Mouse (Mus musculus) CH12.LX (cell line): ENCODE data around the gene March1. TPM values are rescaled to one million over a fixed set of nuclear protein-coding genes. Genes with fewer than 3 reads are reported as not detected.

Experiments used
- DNase-seq: peaks from one replicate; pipeline ENCODE4 v3.0.0-alpha.2; 2013; ENCODE audit errors: extremely low read depth
- H3K27ac ChIP-seq: 2 replicates; pipeline ENCODE4 v1.5.1; 2012; ENCODE audit warnings: low read depth, mild to moderate bottlenecking, control low read depth, moderate library complexity; ENCODE audit not compliant: insufficient read depth
- H3K27me3 ChIP-seq: replicated peaks from 2 replicates; pipeline ENCODE3; 2012; ENCODE audit warnings: inconsistent platforms
- H3K36me3 ChIP-seq, 2 experiments: replicated peaks in 1 of 2; 2 replicates each; pipeline versions ENCODE3 to v1.6.1; 2012; ENCODE audit warnings: inconsistent platforms in 1 of 2, low read length in 1 of 2, mild to moderate bottlenecking in 1 of 2, mixed read lengths in 1 of 2, moderate library complexity in 1 of 2; ENCODE audit not compliant: control insufficient read depth in 1 of 2, insufficient read depth in 1 of 2
- H3K4me1 ChIP-seq, 2 experiments: 2 replicates each; pipeline ENCODE4 v1.6.1; 2012; ENCODE audit warnings: inconsistent platforms in 1 of 2, moderate library complexity in 1 of 2; ENCODE audit not compliant: insufficient read depth in 2 of 2, control insufficient read depth in 1 of 2
- H3K4me2 ChIP-seq: 2 replicates; pipeline ENCODE4 v1.6.1; 2012; ENCODE audit warnings: low read depth, mild to moderate bottlenecking, control low read depth; ENCODE audit not compliant: poor library complexity, insufficient read depth, severe bottlenecking
- H3K4me3 ChIP-seq, 3 experiments: fragments of 150-350 bp in 1 of 3; sonication (generic) in 1 of 3; replicated peaks in 1 of 3; 2 replicates each; pipeline versions ENCODE3 to v1.5.1; 2011 to 2012; ENCODE audit warnings: low read depth in 2 of 3, low read length in 2 of 3, mild to moderate bottlenecking in 2 of 3, moderate library complexity in 2 of 3, control low read depth in 1 of 3, improper control_type of control experiment in 1 of 3, inconsistent platforms in 1 of 3, mixed read lengths in 1 of 3; ENCODE audit not compliant: poor library complexity in 1 of 3
- H3K79me2 ChIP-seq: replicated peaks from 2 replicates; pipeline ENCODE4 v1.6.1; 2012; ENCODE audit warnings: mild to moderate bottlenecking, moderate library complexity; ENCODE audit not compliant: control insufficient read depth, poor library complexity, insufficient read depth, severe bottlenecking; ENCODE audit errors: extremely low read depth
- H3K9ac ChIP-seq: 2 replicates; pipeline ENCODE4 v1.6.1; 2012; ENCODE audit warnings: low read depth, mild to moderate bottlenecking, control low read depth, moderate library complexity; ENCODE audit not compliant: insufficient read depth
- H3K9me3 ChIP-seq: replicated peaks from 2 replicates; pipeline ENCODE3; 2012; ENCODE audit warnings: low read length, inconsistent platforms, mixed read lengths
- BHLHE40 ChIP-seq: IDR thresholded peaks from 2 replicates; pipeline ENCODE4 v1.6.1; 2011; ENCODE audit warnings: mild to moderate bottlenecking, low read depth, low read length, improper control_type of control experiment
- CHD1 ChIP-seq: IDR thresholded peaks from 2 replicates; pipeline ENCODE4 v1.6.1; 2012; ENCODE audit warnings: low read depth, low read length, improper control_type of control experiment, inconsistent platforms
- CTCF ChIP-seq, 2 experiments: IDR thresholded peaks in 1 of 2; conservative IDR thresholded peaks in 1 of 2; 2 replicates each; pipeline ENCODE4 v1.5.1; 2011 to 2012; ENCODE audit warnings: low read depth in 2 of 2, low read length in 2 of 2, improper control_type of control experiment in 1 of 2, inconsistent platforms in 1 of 2, mild to moderate bottlenecking in 1 of 2, moderate library complexity in 1 of 2
- EP300 ChIP-seq: IDR thresholded peaks from 2 replicates; pipeline ENCODE4 v1.6.1; 2011; ENCODE audit warnings: low read length, improper control_type of control experiment
- ETS1 ChIP-seq: conservative IDR thresholded peaks from 2 replicates; pipeline ENCODE4 v1.6.1; 2012; ENCODE audit warnings: low read depth, mild to moderate bottlenecking, inconsistent platforms, low read length, improper control_type of control experiment, moderate library complexity
- GABPA ChIP-seq: IDR thresholded peaks from 2 replicates; pipeline ENCODE4 v1.6.1; 2012; ENCODE audit warnings: low read depth, low read length, improper control_type of control experiment, inconsistent platforms; ENCODE audit not compliant: insufficient replicate concordance
- HCFC1 ChIP-seq: IDR thresholded peaks from 2 replicates; pipeline ENCODE4 v1.6.1; 2012; ENCODE audit warnings: low read depth, mild to moderate bottlenecking, inconsistent platforms, low read length, improper control_type of control experiment
- IRF4 ChIP-seq: IDR thresholded peaks from 2 replicates; pipeline ENCODE4 v1.6.1; 2014; ENCODE audit warnings: low read depth, mild to moderate bottlenecking, inconsistent platforms, low read length, improper control_type of control experiment
- JUND ChIP-seq: conservative IDR thresholded peaks from 2 replicates; pipeline ENCODE4 v1.6.1; 2011; ENCODE audit warnings: low read depth, low read length, improper control_type of control experiment
- KAT2A ChIP-seq: IDR thresholded peaks from 2 replicates; pipeline ENCODE4 v1.6.1; 2012; ENCODE audit warnings: low read length, improper control_type of control experiment, inconsistent platforms; ENCODE audit not compliant: insufficient replicate concordance
- MAFK ChIP-seq: IDR thresholded peaks from 2 replicates; pipeline ENCODE4 v1.6.1; 2011; ENCODE audit warnings: low read length, improper control_type of control experiment; ENCODE audit not compliant: insufficient replicate concordance
- MAZ ChIP-seq: IDR thresholded peaks from 2 replicates; pipeline ENCODE4 v1.6.1; 2012; ENCODE audit warnings: low read depth, mild to moderate bottlenecking, inconsistent platforms, low read length, improper control_type of control experiment, moderate library complexity
- MEF2A ChIP-seq: IDR thresholded peaks from 2 replicates; pipeline ENCODE4 v1.6.1; 2014; ENCODE audit warnings: low read depth, mild to moderate bottlenecking, inconsistent platforms, low read length, improper control_type of control experiment, borderline replicate concordance
- MYC ChIP-seq: IDR thresholded peaks from 2 replicates; pipeline ENCODE4 v1.6.1; 2011; ENCODE audit warnings: low read depth, mild to moderate bottlenecking, improper control_type of control experiment, low read length
- NELFE ChIP-seq: IDR thresholded peaks from 2 replicates; pipeline ENCODE4 v1.6.1; 2011; ENCODE audit warnings: low read depth, low read length, improper control_type of control experiment
- PAX5 ChIP-seq: IDR thresholded peaks from 2 replicates; pipeline ENCODE4 v1.6.1; 2012; ENCODE audit warnings: low read length, inconsistent platforms, mixed read lengths
- POLR2A ChIP-seq: IDR thresholded peaks from 2 replicates; pipeline ENCODE4 v1.6.1; 2011; ENCODE audit warnings: low read depth, mild to moderate bottlenecking, improper control_type of control experiment, low read length
- RAD21 ChIP-seq: IDR thresholded peaks from 2 replicates; pipeline ENCODE4 v1.6.1; 2011; ENCODE audit warnings: low read depth, mild to moderate bottlenecking, low read length, improper control_type of control experiment, moderate library complexity
- TCF12 ChIP-seq: IDR thresholded peaks from 2 replicates; pipeline ENCODE4 v1.6.1; 2014; ENCODE audit warnings: low read depth, mild to moderate bottlenecking, inconsistent platforms, low read length, improper control_type of control experiment
- ZMIZ1 ChIP-seq: IDR thresholded peaks from 2 replicates; pipeline ENCODE4 v1.6.1; 2012; ENCODE audit warnings: low read depth, mild to moderate bottlenecking, inconsistent platforms, low read length, improper control_type of control experiment
- dilution Hi-C: fragments of 300-500 bp; cut with MboI; formaldehyde crosslinking; loops from 2 replicates; pipeline ENCODE4 v1.14.3; 2020; ENCODE audit warnings: low sequenced_read_pairs; ENCODE audit not compliant: extremely low pct_unique_long_range_greater_than_20kb, extremely low pct_ligation_motif_present
- in situ Hi-C: fragments of 300-500 bp; cut with MboI; formaldehyde crosslinking; loops from 3 replicates; pipeline ENCODE4 v1.14.3; 2019; ENCODE audit warnings: low sequenced_read_pairs, low pct_ligation_motif_present, low pct_unique_long_range_greater_than_20kb, mixed read lengths
- polyA plus RNA-seq: library from polyadenylated mRNA; unstranded; fragments of >175 nt; gene quantifications from 2 replicates; pipeline ENCODE4 v1.2.1, GENCODE M21; 2012; ENCODE audit warnings: low read depth; ENCODE audit not compliant: insufficient read length
- total RNA-seq, 2 experiments: library from RNA; depleted of rRNA; stranded (reverse); fragments of 300-350 nt in 1 of 2; fragments of >200 nt in 1 of 2; gene quantifications; 2 replicates each; pipeline ENCODE4 v1.2.3; 2012 to 2014

Gene March1
- total and polyA plus RNA-seq, 3 experiments = 0.16 to 0.21 TPM; not detected in 1

GRCm38 (mm10) chr8:66033651-66034050 is 416.0 kb downstream of the March1 start:
- Histone ChIP-seq H3K4me2 (no peak overlapping the region), H3K9me3 (no peaks in the 10 kb centered on the region), H3K4me1 (no peaks in the 10 kb centered on the region), H3K27me3 (no peaks in the 10 kb centered on the region), H3K9ac (no peak overlapping the region), H3K4me3 (no peak overlapping the region), H3K36me3 (no peaks in the 10 kb centered on the region), H3K27ac (no peak overlapping the region), H3K79me2 (no peaks in the 10 kb centered on the region)
- TF ChIP-seq MEF2A = no peak
- TF ChIP-seq CTCF (conservative IDR thresholded peaks at IDR 0.05 in 1 of 2, IDR thresholded peaks at IDR 0.05 in 1 of 2; ENCODE audit: low read depth in 2 of 2, low read length in 2 of 2) = no peak
- no peak for TF ChIP-seq JUND
- no peak for TF ChIP-seq IRF4
- no peak for TF ChIP-seq RAD21
- TF ChIP-seq ZMIZ1 = no peak
- TF ChIP-seq MAFK = no peak
- DNase-seq = no peak
- dilution Hi-C loops = no loop called here
- in situ Hi-C loops = no loop called here

GRCm38 (mm10) chr8:66034429-66034828 is 416.7 kb downstream of the March1 start:
- H3K4me3 ChIP-seq = no peak overlapping the region
- in situ Hi-C loops = no loop called here
- no peak overlapping the region for H3K4me2 ChIP-seq
- H3K27me3 ChIP-seq = no peaks in the 10 kb centered on the region
- no peak overlapping the region for H3K9ac ChIP-seq
- no peak overlapping the region for H3K27ac ChIP-seq
- H3K9me3 ChIP-seq = no peaks in the 10 kb centered on the region
- H3K36me3 ChIP-seq = no peaks in the 10 kb centered on the region
- no peaks in the 10 kb centered on the region for H3K4me1 ChIP-seq
- DNase-seq = no peak
- no peaks in the 10 kb centered on the region for H3K79me2 ChIP-seq
- dilution Hi-C loops = no loop called here
- TF ChIP-seq KAT2A = no peak
- TF ChIP-seq PAX5 = no peak
- TF ChIP-seq HCFC1 = no peak
- no peak for TF ChIP-seq MAFK
- no peak for TF ChIP-seq MAZ
- TF ChIP-seq GABPA = no peak
- TF ChIP-seq CHD1 = no peak
- TF ChIP-seq MEF2A = no peak
- TF ChIP-seq MYC = no peak
- no peak for TF ChIP-seq EP300
- no peak for TF ChIP-seq ETS1
- TF ChIP-seq BHLHE40 = no peak
- TF ChIP-seq POLR2A = no peak
- TF ChIP-seq NELFE = no peak
- TF ChIP-seq TCF12 = no peak
